Mouse (Mus musculus): Measurements from ENCODE around the gene Nceh1.

- TF ChIP-seq POLR2A (IDR thresholded peaks at IDR 0.05; ENCODE audit: low read depth, low read length) (no peak), CTCF (IDR thresholded peaks at IDR 0.05; ENCODE audit: extremely low read depth, insufficient read length, insufficient replicate concordance, low read depth, low read length) (no peak)
Observed at GRCm38 (mm10) chr3:27260393-27260792, 77.6 kb downstream of the Nceh1 start.

All from small intestine, adult 2 months (tissue).